Mouse (Mus musculus) kidney, adult 2 months (tissue): ENCODE data around the gene Rtca.

ENCODE experiments used
- CTCF ChIP-seq: fragments of 200-500 bp; conservative IDR thresholded peaks from 2 replicates; pipeline ENCODE4 v1.5.1; 2011; ENCODE audit warnings: low read depth, mild to moderate bottlenecking, control low read depth, low read length, moderate library complexity, mixed read lengths; ENCODE audit not compliant: insufficient read depth, insufficient read length
- POLR2A ChIP-seq: fragments of 200-500 bp; IDR thresholded peaks from one replicate; pipeline ENCODE4 v1.6.1; 2011; ENCODE audit warnings: low read depth, low read length, control low read depth

GRCm38 (mm10) chr3:116493658-116494057 lies 14.3 kb downstream of the Rtca start:
- no peak for TF ChIP-seq CTCF
- TF ChIP-seq POLR2A, result no peak
